Mouse (Mus musculus): ENCODE results near the gene Fam187a.

Gene Fam187a

GRCm38 (mm10) chr11:102884616-102885219 lies at the start of gene Fam187a:
Fam187a (plus strand) TSS chr11:102885169.
- no peak for DNase-seq (ENCODE audit: low spot score in 2 of 2)

GRCm38 (mm10) chr11:102835549-102835948 lies 49.4 kb upstream of the Fam187a start, which contains the start of gene Higd1b:
Higd1b (plus strand) TSS chr11:102835849.
- no peak for DNase-seq (ENCODE audit: low spot score in 2 of 2)

- DNase-seq (ENCODE audit: low spot score in 2 of 2), result no peak
Measured at GRCm38 (mm10) chr11:102836146-102836545, 48.8 kb upstream of the Fam187a start.

- DNase-seq (ENCODE audit: low spot score in 2 of 2), result no peak
Measured at GRCm38 (mm10) chr11:102837385-102837784, 47.6 kb upstream of the Fam187a start.

GRCm38 (mm10) chr11:102838126-102838525 lies 46.8 kb upstream of the Fam187a start:
- no peak for DNase-seq (ENCODE audit: low spot score in 2 of 2)

GRCm38 (mm10) chr11:102838616-102839150 lies 46.3 kb upstream of the Fam187a start:
- no peak for DNase-seq (ENCODE audit: low spot score in 2 of 2)

- DNase-seq (ENCODE audit: low spot score in 2 of 2), result no peak
Measured at GRCm38 (mm10) chr11:102845926-102846325, 39.0 kb upstream of the Fam187a start.

GRCm38 (mm10) chr11:102851883-102852282 lies 33.1 kb upstream of the Fam187a start:
- DNase-seq (ENCODE audit: low spot score in 2 of 2), result peak in 1 of 2 experiments; percentile 57

- peak in 1 of 2 experiments; percentile 13 for DNase-seq (ENCODE audit: low spot score in 2 of 2)
Measured at GRCm38 (mm10) chr11:102853760-102854159, 31.2 kb upstream of the Fam187a start.

- DNase-seq (ENCODE audit: low spot score in 2 of 2), result no peak
Measured at GRCm38 (mm10) chr11:102855941-102856340, 29.0 kb upstream of the Fam187a start.

- no peak for DNase-seq (ENCODE audit: low spot score in 2 of 2)
Measured at GRCm38 (mm10) chr11:102858951-102859350, 26.0 kb upstream of the Fam187a start.

- DNase-seq (ENCODE audit: low spot score in 2 of 2), result no peak
Measured at GRCm38 (mm10) chr11:102859933-102860332, 25.0 kb upstream of the Fam187a start.

- DNase-seq (ENCODE audit: low spot score in 2 of 2), result peak in 1 of 2 experiments; percentile 63
Measured at GRCm38 (mm10) chr11:102864272-102864671, 20.7 kb upstream of the Fam187a start.

- no peak for DNase-seq (ENCODE audit: low spot score in 2 of 2)
Measured at GRCm38 (mm10) chr11:102874801-102875334, 10.1 kb upstream of the Fam187a start.

GRCm38 (mm10) chr11:102879558-102879957 lies 5.4 kb upstream of the Fam187a start:
- no peak for DNase-seq (ENCODE audit: low spot score in 2 of 2)

GRCm38 (mm10) chr11:102880585-102881313 lies 4.2 kb upstream of the Fam187a start, which contains the start of the genes Eftud2 and Ccdc103:
Eftud2 (minus strand) TSS chr11:102880985.
Ccdc103 (plus strand) TSS chr11:102881204.
- peak; percentile 88 to 94 for DNase-seq (ENCODE audit: low spot score in 2 of 2)

- DNase-seq (ENCODE audit: low spot score in 2 of 2), result no peak
Measured at GRCm38 (mm10) chr11:102881314-102882198, 3.4 kb upstream of the Fam187a start.

- DNase-seq (ENCODE audit: low spot score in 2 of 2), result no peak
Measured at GRCm38 (mm10) chr11:102887433-102887832, 2.5 kb downstream of the Fam187a start.

- DNase-seq (ENCODE audit: low spot score in 2 of 2), result no peak
Measured at GRCm38 (mm10) chr11:102888135-102888534, 3.2 kb downstream of the Fam187a start.

GRCm38 (mm10) chr11:102890096-102890495 lies 5.1 kb downstream of the Fam187a start:
- no peak for DNase-seq (ENCODE audit: low spot score in 2 of 2)

- peak; percentile 53 to 64 for DNase-seq (ENCODE audit: low spot score in 2 of 2)
Measured at GRCm38 (mm10) chr11:102893015-102893651, 8.2 kb downstream of the Fam187a start.

Measured in thymus, postnatal 10 days (tissue).